Mouse (Mus musculus) limb, embryonic 14.5 days (tissue): ENCODE measurements at regions not wholly inside any gene's neighbourhood (a gene's known extent, or its start where the extent isn't known, plus 50 kb on each side); places are given as distances from the start of the nearest gene placed in this dataset.
"Not testable (repeated sequence)": the region's sequence is repeated elsewhere in the genome, so short reads cannot be mapped to it uniquely, and the experiment has no call there.

ENCODE experiments used
- ATAC-seq: fragments of 200-750 bp; cut with Nextera tagmentation; 2 replicates; pipeline ENCODE4 v1.8.0; 2017; ENCODE audit warnings: low read depth, moderate number of reproducible peaks, moderate TSS enrichment; ENCODE audit not compliant: low FRiP score
- DNase-seq: peaks from one replicate; pipeline ENCODE4 v3.0.0-alpha.2; 2015; ENCODE audit warnings: low spot score
- H3K27ac ChIP-seq: fragments of 300-500 bp; sonication (generic); replicated peaks from 2 replicates; pipeline ENCODE4 v1.5.1; 2014; ENCODE audit warnings: low read depth, mild to moderate bottlenecking, low read length, moderate library complexity, mixed read lengths
- H3K27me3 ChIP-seq: fragments of 300-500 bp; sonication (generic); 2 replicates; pipeline ENCODE4 v1.6.1; 2014; ENCODE audit warnings: low read length, mixed read lengths; ENCODE audit not compliant: control insufficient read depth, insufficient read depth
- H3K36me3 ChIP-seq: fragments of 300-500 bp; sonication (generic); 2 replicates; pipeline ENCODE4 v1.6.1; 2014; ENCODE audit warnings: mild to moderate bottlenecking, low read length, moderate library complexity, mixed read lengths; ENCODE audit not compliant: control insufficient read depth, insufficient read depth
- H3K4me1 ChIP-seq: fragments of 300-500 bp; sonication (generic); 2 replicates; pipeline ENCODE4 v1.6.1; 2014; ENCODE audit warnings: antibody characterized with exemption, low read length, mixed read lengths; ENCODE audit not compliant: control insufficient read depth, insufficient read depth
- H3K4me2 ChIP-seq: fragments of 300-500 bp; sonication (generic); replicated peaks from 2 replicates; pipeline ENCODE4 v1.6.1; 2014; ENCODE audit warnings: low read depth, mild to moderate bottlenecking, low read length, moderate library complexity; ENCODE audit not compliant: severe bottlenecking
- H3K4me3 ChIP-seq: fragments of 300-500 bp; sonication (generic); replicated peaks from 2 replicates; pipeline ENCODE4 v1.5.1; 2014; ENCODE audit warnings: low read length
- H3K9ac ChIP-seq: fragments of 300-500 bp; sonication (generic); 2 replicates; pipeline ENCODE4 v1.6.1; 2014; ENCODE audit warnings: mild to moderate bottlenecking, low read depth, low read length, moderate library complexity; ENCODE audit not compliant: severe bottlenecking
- H3K9me3 ChIP-seq: fragments of 300-500 bp; sonication (generic); 2 replicates; pipeline ENCODE4 v1.6.1; 2016; ENCODE audit warnings: low read length; ENCODE audit not compliant: control insufficient read depth
- POLR2A ChIP-seq: fragments of 200-500 bp; IDR thresholded peaks from 2 replicates; pipeline ENCODE4 v1.8.0; 2012; ENCODE audit warnings: inconsistent platforms, mild to moderate bottlenecking, moderate library complexity, borderline replicate concordance; ENCODE audit not compliant: insufficient read depth, insufficient read length; ENCODE audit errors: extremely low read depth
- WGBS: fragments of 180-500 bp; shearing (Covaris S2); extraction: QIAGEN DNeasy Blood & Tissue Kit; methylation state at CpG from one replicate; pipeline ENCODE4 v1.1.7; 2014; 5-methylcytosine and 5-hydroxymethylcytosine counted together

- Histone ChIP-seq H3K4me3 (no peak overlapping the region), H3K9ac (no peak overlapping the region), H3K4me1 (no peaks in the 10 kb centered on the region), H3K4me2 (no peak overlapping the region), H3K9me3 (no peaks in the 10 kb centered on the region), H3K27ac (no peak overlapping the region), H3K36me3 (no peaks in the 10 kb centered on the region), H3K27me3 (no peaks in the 10 kb centered on the region)
- TF ChIP-seq POLR2A = no peak
- DNase-seq (no peak), ATAC-seq (no peak)
- 88% methylated on average over 8 of the region's 8 CpGs for WGBS
These were observed 202.6 kb upstream of the Nectin1 start for GRCm38 (mm10) chr9:43541234-43541633.

DNA sequence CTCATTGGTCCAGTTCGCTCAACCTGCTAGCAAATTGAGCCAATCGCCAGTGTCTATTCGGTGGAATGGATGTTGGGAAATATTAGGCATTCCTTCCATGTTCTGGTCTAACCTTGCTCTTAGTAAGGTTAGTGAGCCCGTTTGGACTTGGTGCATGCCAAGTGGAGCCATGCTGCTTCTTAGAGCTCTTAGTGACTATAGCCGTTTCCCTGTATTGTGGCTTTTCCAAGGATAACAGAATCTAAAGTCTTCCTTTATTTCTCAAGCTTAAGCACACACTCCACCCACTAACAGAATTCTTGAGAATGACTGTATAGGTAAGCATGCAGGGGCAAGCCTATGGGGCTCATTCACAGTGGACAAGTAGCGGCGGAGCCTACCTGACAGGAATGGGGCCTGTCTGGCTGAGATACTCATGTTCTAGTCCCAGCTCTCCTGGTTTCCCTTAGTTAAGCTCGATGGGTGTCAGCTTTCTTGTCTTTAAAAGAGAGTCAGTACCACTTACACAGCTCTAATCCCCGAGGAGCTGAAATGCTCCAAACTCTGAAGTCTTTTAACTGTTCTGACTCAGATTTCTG, 201.6 kb upstream of the Nectin1 start:
- Histone ChIP-seq H3K4me1 (no peaks in the 10 kb centered on the region), H3K27ac (no peak overlapping the region), H3K27me3 (no peaks in the 10 kb centered on the region), H3K4me2 (no peak overlapping the region), H3K9ac (no peak overlapping the region), H3K9me3 (no peaks in the 10 kb centered on the region), H3K4me3 (no peak overlapping the region), H3K36me3 (no peaks in the 10 kb centered on the region)
- ATAC-seq = no peak
- no peak for TF ChIP-seq POLR2A
- DNase-seq = no peak
- WGBS = 79% methylated on average over 9 of the region's 9 CpGs

DNA sequence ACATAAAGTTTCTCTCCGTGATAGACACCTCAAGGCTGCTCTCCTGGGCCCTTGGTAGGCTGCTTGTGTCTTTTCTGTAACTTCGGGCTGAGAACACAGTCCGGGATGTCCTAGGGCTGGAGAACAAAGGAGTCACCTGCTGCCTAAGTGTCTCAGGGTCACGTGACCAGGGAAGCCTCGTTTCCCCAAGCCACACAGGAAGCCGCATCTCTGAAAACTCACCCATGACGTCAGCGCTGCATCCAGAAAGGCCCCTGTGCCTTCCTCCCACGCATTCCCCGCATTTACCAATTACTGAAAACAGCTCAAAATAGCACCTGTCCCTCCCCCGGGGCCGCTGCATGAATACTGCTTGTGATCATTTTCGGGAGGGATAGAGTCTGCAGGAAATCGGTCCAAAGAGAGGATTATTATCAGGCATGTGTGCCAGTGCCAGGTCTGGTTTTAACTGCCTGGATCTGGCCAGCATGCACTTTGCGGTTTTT, 198.7 kb upstream of the Nectin1 start:
- Histone ChIP-seq H3K27me3 (no peaks in the 10 kb centered on the region), H3K4me3 (no peak overlapping the region), H3K27ac (no peak overlapping the region), H3K4me1 (peaks cover 4% of the 10 kb centered on the region; the same call in 1 of the 2 replicates), H3K9ac (no peak overlapping the region), H3K36me3 (no peaks in the 10 kb centered on the region), H3K9me3 (no peaks in the 10 kb centered on the region), H3K4me2 (no peak overlapping the region)
- no peak for TF ChIP-seq POLR2A
- DNase-seq (peak; percentile 26), ATAC-seq (peak; percentile 19; the same call in 1 of the 2 replicates)
- 31% methylated on average over 15 of the region's 15 CpGs for WGBS

GRCm38 (mm10) chr9:43548883-43549282, 194.9 kb upstream of the Nectin1 start:
- TF ChIP-seq POLR2A = no peak
- DNase-seq (no peak), ATAC-seq (0 out of 2 replicates have a peak, but pooled peaks have one; percentile 19)
- Histone ChIP-seq H3K36me3 (no peaks in the 10 kb centered on the region), H3K27me3 (no peaks in the 10 kb centered on the region), H3K9me3 (no peaks in the 10 kb centered on the region), H3K27ac (no peak overlapping the region), H3K9ac (no peak overlapping the region), H3K4me1 (peaks cover 4% of the 10 kb centered on the region; the same call in 1 of the 2 replicates), H3K4me2 (no peak overlapping the region), H3K4me3 (no peak overlapping the region)
- whole genome bisulfite sequencing = 48% methylated on average over 4 of the region's 4 CpGs

GRCm38 (mm10) chr9:43549293-43549692, 194.5 kb upstream of the Nectin1 start:
- H3K27me3 ChIP-seq = no peaks in the 10 kb centered on the region
- ATAC-seq (no peak), DNase-seq (no peak)
- no peak overlapping the region for H3K9ac ChIP-seq
- 42% methylated on average over 7 of the region's 7 CpGs for WGBS
- H3K4me3 ChIP-seq = no peak overlapping the region
- H3K36me3 ChIP-seq = no peaks in the 10 kb centered on the region
- no peak overlapping the region for H3K27ac ChIP-seq
- no peak for TF ChIP-seq POLR2A
- H3K4me1 ChIP-seq = peaks cover 4% of the 10 kb centered on the region; the same call in 1 of the 2 replicates
- H3K9me3 ChIP-seq = no peaks in the 10 kb centered on the region
- no peak overlapping the region for H3K4me2 ChIP-seq

- not testable (repeated sequence) for ATAC-seq, H3K9me3 ChIP-seq, H3K4me2 ChIP-seq, H3K4me1 ChIP-seq, H3K4me3 ChIP-seq, H3K36me3 ChIP-seq, H3K27me3 ChIP-seq, H3K9ac ChIP-seq, DNase-seq, H3K27ac ChIP-seq
- WGBS = 75% methylated on average over 1 of the region's 1 CpGs
These were observed 191.0 kb upstream of the Nectin1 start for GRCm38 (mm10) chr9:43552758-43553157.
